Mouse (Mus musculus) thymus, adult 18-20 months (tissue): ENCODE measurements around the gene Itgav.

Source experiments
- DNase-seq, 2 experiments: peaks; one replicate each; pipeline ENCODE4 v3.0.0; 2022; ENCODE audit warnings: mixed read lengths in 2 of 2

Gene Itgav

GRCm38 (mm10) chr2:83816147-83816546 is 92.0 kb downstream of the Itgav start:
- DNase-seq, result no peak

GRCm38 (mm10) chr2:83825161-83825560 is 101.0 kb downstream of the Itgav start:
- DNase-seq, result no peak

GRCm38 (mm10) chr2:83828895-83829539 is 104.8 kb downstream of the Itgav start:
- no peak for DNase-seq

- DNase-seq, result no peak
These were observed 108.7 kb downstream of the Itgav start for GRCm38 (mm10) chr2:83832903-83833302.

GRCm38 (mm10) chr2:83835313-83836070 is 111.3 kb downstream of the Itgav start:
- no peak for DNase-seq

GRCm38 (mm10) chr2:83848495-83848894 is 124.3 kb downstream of the Itgav start:
- no peak for DNase-seq

- DNase-seq, result no peak
These were observed 129.2 kb downstream of the Itgav start for GRCm38 (mm10) chr2:83853423-83853822.

GRCm38 (mm10) chr2:83856236-83856635 is 132.0 kb downstream of the Itgav start:
- DNase-seq, result no peak
